Mouse (Mus musculus): ENCODE results near the gene Dlx3. TPM values are rescaled to one million over a fixed set of nuclear protein-coding genes. Genes with fewer than 3 reads are reported as not detected.

Gene Dlx3
- total and polyA plus RNA-seq, 2 experiments from 2014 or later, result 0.23 to 0.37 TPM

- Histone ChIP-seq H3K36me3 (ENCODE audit: insufficient read depth, low read length) (no peaks in the 10 kb centered on the region), H3K4me2 (ENCODE audit: low read depth, low read length) (no peak overlapping the region), H3K9me3 (ENCODE audit: low read length) (no peaks in the 10 kb centered on the region), H3K4me1 (ENCODE audit: insufficient read depth, low read length) (0 out of 2 replicates have a peak, but pooled peaks cover 10% of the 10 kb centered on the region), H3K4me3 (ENCODE audit: low read length) (no peak overlapping the region), H3K27ac (no peak overlapping the region), H3K27me3 (ENCODE audit: insufficient read depth, low read length) (no peaks in the 10 kb centered on the region), H3K9ac (replicated peaks; ENCODE audit: low read length) (no peak overlapping the region)
- TF ChIP-seq CTCF (IDR thresholded peaks at IDR 0.05; ENCODE audit: low read depth), result no peak
- no peak for DNase-seq (ENCODE audit: low spot score)
- no peak for ATAC-seq
- 69% methylated on average over 17 of the region's 17 CpGs for WGBS
Observed at GRCm38 (mm10) chr11:95087301-95088228, 32.4 kb upstream of the Dlx3 start.

DNA sequence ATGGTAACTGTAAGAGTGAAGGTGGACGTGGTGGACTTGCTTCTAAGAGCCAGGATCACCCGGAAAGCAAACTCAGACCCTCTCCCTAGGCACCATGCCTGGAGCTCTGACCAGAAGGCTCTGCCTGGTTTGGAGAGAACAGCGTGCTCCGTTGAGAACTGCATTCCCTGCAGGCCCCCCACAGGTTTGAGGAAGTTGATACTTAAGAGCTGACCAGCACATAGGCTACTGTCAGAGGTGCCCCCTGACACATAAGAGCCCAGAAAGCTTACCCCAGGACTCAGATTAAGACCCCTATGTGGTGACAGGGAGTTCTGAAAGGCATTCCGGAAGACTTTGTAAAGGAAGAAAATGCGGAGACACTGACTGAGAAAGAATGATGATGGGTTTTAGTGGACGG, 31.6 kb upstream of the Dlx3 start:
- ATAC-seq (no peak), DNase-seq (ENCODE audit: low spot score) (no peak)
- WGBS, result 68% methylated on average over 7 of the region's 7 CpGs
- Histone ChIP-seq H3K9me3 (ENCODE audit: low read length) (no peaks in the 10 kb centered on the region), H3K4me2 (ENCODE audit: low read depth, low read length) (no peak overlapping the region), H3K4me1 (ENCODE audit: insufficient read depth, low read length) (0 out of 2 replicates have a peak, but pooled peaks cover 10% of the 10 kb centered on the region), H3K27ac (0 out of 2 replicates have a peak overlapping the region, but pooled peaks have one; percentile 11), H3K36me3 (ENCODE audit: insufficient read depth, low read length) (no peaks in the 10 kb centered on the region), H3K9ac (replicated peaks; ENCODE audit: low read length) (no peak overlapping the region), H3K4me3 (ENCODE audit: low read length) (no peak overlapping the region), H3K27me3 (ENCODE audit: insufficient read depth, low read length) (no peaks in the 10 kb centered on the region)
- no peak for TF ChIP-seq CTCF (IDR thresholded peaks at IDR 0.05; ENCODE audit: low read depth)

- Histone ChIP-seq H3K36me3 (ENCODE audit: insufficient read depth, low read length) (no peaks in the 10 kb centered on the region), H3K4me2 (ENCODE audit: low read depth, low read length) (no peak overlapping the region), H3K27ac (0 out of 2 replicates have a peak overlapping the region, but pooled peaks have one; percentile 11), H3K27me3 (ENCODE audit: insufficient read depth, low read length) (no peaks in the 10 kb centered on the region), H3K9me3 (ENCODE audit: low read length) (no peaks in the 10 kb centered on the region), H3K4me1 (ENCODE audit: insufficient read depth, low read length) (0 out of 2 replicates have a peak, but pooled peaks cover 10% of the 10 kb centered on the region), H3K4me3 (ENCODE audit: low read length) (no peak overlapping the region), H3K9ac (replicated peaks; ENCODE audit: low read length) (no peak overlapping the region)
- ATAC-seq, result no peak
- WGBS, result 70% methylated on average over 16 of the region's 16 CpGs
- no peak for TF ChIP-seq CTCF (IDR thresholded peaks at IDR 0.05; ENCODE audit: low read depth)
- no peak for DNase-seq (ENCODE audit: low spot score)
Observed at GRCm38 (mm10) chr11:95088857-95089779, 30.8 kb upstream of the Dlx3 start.

- H3K4me2 ChIP-seq (ENCODE audit: low read depth, low read length), result no peak overlapping the region
- ATAC-seq, result no peak
- no peak overlapping the region for H3K9ac ChIP-seq (replicated peaks; ENCODE audit: low read length)
- no peak for TF ChIP-seq CTCF (IDR thresholded peaks at IDR 0.05; ENCODE audit: low read depth)
- H3K27ac ChIP-seq, result no peak overlapping the region
- no peaks in the 10 kb centered on the region for H3K27me3 ChIP-seq (ENCODE audit: insufficient read depth, low read length)
- no peaks in the 10 kb centered on the region for H3K9me3 ChIP-seq (ENCODE audit: low read length)
- no peaks in the 10 kb centered on the region for H3K36me3 ChIP-seq (ENCODE audit: insufficient read depth, low read length)
- H3K4me3 ChIP-seq (ENCODE audit: low read length), result no peak overlapping the region
- WGBS, result 86% methylated on average over 5 of the region's 5 CpGs
- DNase-seq (ENCODE audit: low spot score), result no peak
- 0 out of 2 replicates have a peak, but pooled peaks cover 4% of the 10 kb centered on the region for H3K4me1 ChIP-seq (ENCODE audit: insufficient read depth, low read length)
Observed at GRCm38 (mm10) chr11:95093077-95093476, 26.8 kb upstream of the Dlx3 start.

DNA sequence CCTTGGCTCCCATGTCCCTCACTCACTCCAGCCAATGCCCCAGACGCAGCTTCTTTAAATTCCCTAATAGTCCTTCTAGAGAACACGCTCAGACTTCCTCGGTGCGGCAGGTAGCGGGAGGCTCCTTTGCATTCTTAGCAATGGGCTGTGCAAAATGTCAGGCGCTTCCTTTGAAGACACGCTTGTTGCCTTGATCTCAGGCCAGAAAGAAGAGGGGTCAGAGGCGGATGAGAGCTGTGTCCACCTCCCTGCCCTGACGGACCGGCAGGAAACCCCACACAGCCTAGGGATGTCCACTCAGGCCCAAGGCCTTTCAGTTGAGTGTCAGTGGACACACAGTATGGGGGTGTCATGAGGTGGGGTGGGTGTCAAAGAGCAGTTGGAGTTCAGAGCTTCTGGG, 24.3 kb upstream of the Dlx3 start:
- Histone ChIP-seq H3K4me2 (ENCODE audit: low read depth, low read length) (no peak overlapping the region), H3K9ac (replicated peaks; ENCODE audit: low read length) (no peak overlapping the region), H3K27me3 (ENCODE audit: insufficient read depth, low read length) (no peaks in the 10 kb centered on the region), H3K4me1 (ENCODE audit: insufficient read depth, low read length) (no peaks in the 10 kb centered on the region), H3K27ac (no peak overlapping the region), H3K4me3 (ENCODE audit: low read length) (no peak overlapping the region), H3K9me3 (ENCODE audit: low read length) (no peaks in the 10 kb centered on the region), H3K36me3 (ENCODE audit: insufficient read depth, low read length) (no peaks in the 10 kb centered on the region)
- no peak for ATAC-seq
- TF ChIP-seq CTCF (IDR thresholded peaks at IDR 0.05; ENCODE audit: low read depth), result no peak
- no peak for DNase-seq (ENCODE audit: low spot score)
- 75% methylated on average over 10 of the region's 10 CpGs for WGBS

DNA sequence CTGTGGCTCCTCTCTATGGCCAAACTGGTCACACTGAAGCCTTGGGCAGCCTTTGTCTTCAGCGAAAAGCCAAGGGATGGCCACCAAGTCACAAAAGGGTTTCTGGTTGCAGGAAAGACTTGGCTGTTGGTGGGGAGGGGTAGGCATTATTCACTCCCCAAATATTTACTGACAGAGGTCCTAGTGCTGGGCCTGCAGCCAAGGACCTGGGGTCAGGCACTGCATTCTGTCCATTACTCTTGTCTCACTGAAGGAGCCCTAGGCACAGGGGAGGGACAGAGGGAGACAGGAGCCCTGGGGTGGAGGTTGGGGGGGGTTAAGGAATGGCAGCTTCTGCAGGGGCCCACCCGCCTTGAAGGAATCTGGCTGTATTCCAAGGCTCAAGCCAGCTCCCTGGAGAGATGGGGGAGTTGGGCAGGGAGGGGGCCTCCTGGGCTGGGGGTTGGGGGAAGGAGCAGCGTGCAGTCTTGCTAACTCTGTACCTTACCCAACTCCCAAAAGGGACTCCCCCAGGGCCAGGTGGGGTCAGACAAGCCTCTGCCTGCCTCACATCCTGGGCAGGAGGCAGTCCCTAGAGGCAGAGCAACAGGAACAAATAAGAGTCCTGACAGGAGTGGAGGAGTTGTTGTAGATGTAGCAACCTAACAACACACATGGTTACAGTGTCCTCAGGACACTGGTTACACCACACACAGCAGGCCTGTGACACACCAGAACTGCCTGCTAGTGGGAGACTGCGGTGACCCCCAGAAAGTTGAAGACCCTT, 23.1 kb upstream of the Dlx3 start:
- no peaks in the 10 kb centered on the region for H3K27me3 ChIP-seq (ENCODE audit: insufficient read depth, low read length)
- ATAC-seq, result 0 out of 2 replicates have a peak, but pooled peaks have one; percentile 29

More for the DNA sequence above, 23.1 kb upstream of the Dlx3 start:
- no peak overlapping the region for H3K27ac ChIP-seq
- no peak overlapping the region for H3K4me2 ChIP-seq (ENCODE audit: low read depth, low read length)
- no peak for DNase-seq (ENCODE audit: low spot score)
- H3K4me3 ChIP-seq (ENCODE audit: low read length), result no peak overlapping the region
- H3K9me3 ChIP-seq (ENCODE audit: low read length), result no peaks in the 10 kb centered on the region
- no peak overlapping the region for H3K9ac ChIP-seq (replicated peaks; ENCODE audit: low read length)
- 46% methylated on average over 4 of the region's 4 CpGs for WGBS
- no peak for TF ChIP-seq CTCF (IDR thresholded peaks at IDR 0.05; ENCODE audit: low read depth)
- no peaks in the 10 kb centered on the region for H3K36me3 ChIP-seq (ENCODE audit: insufficient read depth, low read length)
- H3K4me1 ChIP-seq (ENCODE audit: insufficient read depth, low read length), result no peaks in the 10 kb centered on the region

Measured in hindbrain, postnatal 0 days (tissue).